Mouse (Mus musculus) kidney, embryonic 14.5 days (tissue): ENCODE measurements around the gene Olfr955. TPM values are rescaled to one million over a fixed set of nuclear protein-coding genes. Genes with fewer than 3 reads are reported as not detected.

Experiments
- ATAC-seq: fragments of 200-750 bp; cut with Nextera tagmentation; 2 replicates; pipeline ENCODE4 v1.8.0; 2017; ENCODE audit warnings: moderate number of reproducible peaks, mild to moderate bottlenecking, moderate TSS enrichment, moderate library complexity; ENCODE audit not compliant: low FRiP score, low TSS enrichment
- H3K27ac ChIP-seq: fragments of 300-500 bp; sonication (generic); 2 replicates; pipeline ENCODE4 v1.5.1; 2014; ENCODE audit warnings: low read depth, mild to moderate bottlenecking, low read length, moderate library complexity, mixed read lengths
- H3K27me3 ChIP-seq: fragments of 300-500 bp; sonication (generic); 2 replicates; pipeline ENCODE4 v1.6.1; 2014; ENCODE audit warnings: mild to moderate bottlenecking, low read length; ENCODE audit not compliant: control insufficient read depth, insufficient read depth
- H3K36me3 ChIP-seq: fragments of 300-500 bp; sonication (generic); 2 replicates; pipeline ENCODE4 v1.6.1; 2014; ENCODE audit warnings: low read length, mixed read lengths; ENCODE audit not compliant: control insufficient read depth, insufficient read depth
- H3K4me1 ChIP-seq: fragments of 300-500 bp; sonication (generic); 2 replicates; pipeline ENCODE4 v1.6.1; 2014; ENCODE audit warnings: low read length, mixed read lengths; ENCODE audit not compliant: control insufficient read depth, insufficient read depth
- H3K4me2 ChIP-seq: fragments of 300-500 bp; sonication (generic); replicated peaks from 2 replicates; pipeline ENCODE4 v1.6.1; 2014; ENCODE audit warnings: low read depth, mild to moderate bottlenecking, low read length
- H3K4me3 ChIP-seq: fragments of 300-500 bp; sonication (generic); 2 replicates; pipeline ENCODE4 v1.5.1; 2014; ENCODE audit warnings: mild to moderate bottlenecking, low read length
- H3K9ac ChIP-seq: fragments of 300-500 bp; sonication (generic); 2 replicates; pipeline ENCODE4 v1.6.1; 2014; ENCODE audit warnings: low read depth, mild to moderate bottlenecking, low read length, moderate library complexity
- H3K9me3 ChIP-seq: fragments of 300-500 bp; sonication (generic); 2 replicates; pipeline ENCODE4 v1.6.1; 2016; ENCODE audit warnings: low read length; ENCODE audit not compliant: control insufficient read depth
- WGBS: fragments of 180-500 bp; shearing (Covaris S2); extraction: QIAGEN DNeasy Blood & Tissue Kit; methylation state at CpG from one replicate; pipeline ENCODE4 v1.1.7; 2014; 5-methylcytosine and 5-hydroxymethylcytosine counted together
- polyA plus RNA-seq: library from polyadenylated mRNA; unstranded; fragments of >200 nt; fragmentation: Nextera tagmentation; extraction: Ambion mirVana; gene quantifications from 2 replicates; pipeline ENCODE4 v1.2.1, GENCODE M21; 2014

The Olfr955 gene
- not detected in 2 replicates for polyA plus RNA-seq

DNA sequence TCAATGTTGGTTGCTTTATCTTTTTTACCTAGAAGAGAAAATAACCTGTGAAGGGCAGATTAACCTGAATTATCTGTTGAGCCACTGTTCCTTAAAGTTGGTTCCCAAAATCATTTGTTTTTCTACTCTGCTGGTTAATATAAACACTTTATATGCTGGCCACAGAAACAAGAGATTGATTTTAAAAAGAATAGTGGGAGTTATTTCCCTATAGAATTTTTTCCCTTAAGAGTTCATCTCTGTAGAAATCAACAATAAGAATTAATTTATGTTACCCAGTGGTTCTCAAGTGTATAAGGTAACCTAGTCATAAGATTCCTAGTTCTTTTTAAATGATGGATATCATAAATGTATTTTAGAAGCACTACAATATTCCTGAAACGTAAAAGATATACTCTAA lies at the start of gene Olfr955:
Gene Olfr955 (minus strand): TSS at position 101 of the 400 bp plus-strand sequence.
- no peaks in the 10 kb centered on the region for H3K9me3 ChIP-seq
- no peak within 1 kb of the TSS for H3K9ac ChIP-seq
- 52% methylated on average over 1 of the region's 1 CpGs for WGBS
- no peaks in the 10 kb centered on the region for H3K27me3 ChIP-seq
- H3K4me2 ChIP-seq = no peak within 1 kb of the TSS
- no peaks in the 10 kb centered on the region for H3K36me3 ChIP-seq
- H3K27ac ChIP-seq = no peak within 1 kb of the TSS
- no peak for ATAC-seq
- no peak within 1 kb of the TSS for H3K4me3 ChIP-seq
- no peaks in the 10 kb centered on the region for H3K4me1 ChIP-seq

DNA sequence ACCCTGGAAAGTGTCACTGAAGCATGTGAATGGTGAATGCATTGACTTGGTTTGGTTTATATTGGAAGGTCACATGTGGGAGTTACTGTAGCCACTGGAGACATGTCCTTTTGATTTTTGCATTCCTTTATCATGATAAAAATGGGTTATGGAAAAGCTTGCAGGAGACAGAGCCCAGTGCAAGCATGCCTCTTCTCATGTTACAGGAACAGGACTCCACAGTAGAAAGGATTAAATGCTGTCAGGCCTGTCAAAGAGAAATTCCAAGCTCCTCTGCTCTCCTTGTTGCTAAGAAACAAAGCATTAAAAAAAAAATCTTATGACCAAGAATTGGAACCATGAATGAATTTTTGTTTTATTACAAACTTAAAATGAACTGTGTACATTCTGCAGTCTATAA lies 46.9 kb upstream of the Olfr955 start:
- no peak for ATAC-seq
- H3K4me1 ChIP-seq = no peaks in the 10 kb centered on the region
- no peaks in the 10 kb centered on the region for H3K27me3 ChIP-seq
- no peak overlapping the region for H3K4me2 ChIP-seq
- H3K4me3 ChIP-seq = no peak overlapping the region
- H3K36me3 ChIP-seq = no peaks in the 10 kb centered on the region
- no peaks in the 10 kb centered on the region for H3K9me3 ChIP-seq
- H3K27ac ChIP-seq = no peak overlapping the region
- H3K9ac ChIP-seq = no peak overlapping the region

DNA sequence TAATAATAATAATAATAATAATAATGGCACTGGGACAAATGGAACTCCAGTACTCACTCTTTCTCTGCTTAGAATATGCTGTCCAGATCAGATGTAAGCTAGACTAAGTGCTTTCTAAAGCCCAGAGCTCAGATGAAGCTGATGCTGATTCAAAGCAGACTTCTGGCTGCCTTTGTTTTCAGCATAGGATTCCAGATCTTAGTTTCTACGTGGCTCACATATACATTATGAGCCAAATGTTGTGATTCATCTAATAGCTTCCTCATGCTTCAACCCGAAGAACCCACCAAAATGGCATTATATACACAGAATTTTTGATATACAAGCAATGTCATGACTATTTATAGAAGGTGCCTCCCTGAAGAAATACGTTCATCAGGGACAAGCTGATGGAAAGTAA lies 43.8 kb upstream of the Olfr955 start, which contains the start of gene Olfr957:
Gene Olfr957 (minus strand): TSS at position 279 of the 400 bp plus-strand sequence.
- Histone ChIP-seq H3K4me3 (no peak within 1 kb of the TSS), H3K4me2 (no peak within 1 kb of the TSS), H3K27ac (no peak within 1 kb of the TSS), H3K27me3 (no peaks in the 10 kb centered on the region), H3K4me1 (no peaks in the 10 kb centered on the region), H3K36me3 (no peaks in the 10 kb centered on the region), H3K9ac (no peak within 1 kb of the TSS), H3K9me3 (no peaks in the 10 kb centered on the region)
- no peak for ATAC-seq
- 62% methylated on average over 3 of the region's 3 CpGs for WGBS

DNA sequence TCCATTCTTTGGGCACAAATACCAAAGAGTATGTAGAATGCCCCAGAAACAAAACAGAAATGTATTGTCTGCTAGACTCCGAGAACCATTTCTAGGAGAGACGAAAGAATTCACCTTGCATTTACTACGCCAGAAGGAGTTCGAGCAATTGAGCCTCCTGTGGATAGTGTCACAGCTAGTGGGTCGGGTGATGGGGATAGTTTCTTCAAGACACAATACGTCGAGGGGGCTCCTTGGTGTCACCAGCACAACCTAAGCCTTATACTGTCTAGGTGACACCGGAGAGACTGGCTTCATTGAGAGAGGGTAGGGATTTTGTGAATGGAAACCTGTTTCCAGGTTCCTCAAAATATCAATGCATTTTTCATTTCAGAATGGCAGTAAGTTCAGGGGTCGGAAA lies 37.7 kb upstream of the Olfr955 start:
- 84% methylated on average over 9 of the region's 9 CpGs for WGBS
- Histone ChIP-seq H3K4me3 (no peak overlapping the region), H3K9ac (no peak overlapping the region), H3K27ac (no peak overlapping the region), H3K36me3 (no peaks in the 10 kb centered on the region), H3K4me1 (no peaks in the 10 kb centered on the region), H3K9me3 (no peaks in the 10 kb centered on the region), H3K27me3 (no peaks in the 10 kb centered on the region), H3K4me2 (no peak overlapping the region)
- ATAC-seq = no peak

DNA sequence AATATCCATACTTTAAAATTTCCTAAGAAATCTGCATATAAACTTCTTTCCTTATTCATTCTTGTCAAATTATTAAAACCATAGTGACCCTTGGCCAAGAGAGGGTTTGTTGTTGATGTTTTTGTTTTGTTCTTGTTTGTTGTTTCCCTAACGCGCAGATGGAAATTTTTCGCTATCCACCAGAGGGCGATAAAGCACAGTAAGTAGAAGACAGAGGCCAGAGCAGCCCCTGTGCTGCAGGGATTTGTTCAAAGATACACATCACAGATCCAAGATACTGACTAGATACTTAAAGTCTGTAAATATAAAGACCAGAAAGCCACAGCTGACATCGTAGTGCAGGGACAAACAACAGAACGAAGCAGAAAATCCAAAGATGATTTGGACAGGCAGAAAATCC lies 37.3 kb upstream of the Olfr955 start:
- H3K27ac ChIP-seq = no peak overlapping the region
- no peaks in the 10 kb centered on the region for H3K9me3 ChIP-seq
- H3K4me3 ChIP-seq = no peak overlapping the region
- 9% methylated on average over 6 of the region's 6 CpGs for WGBS
- H3K36me3 ChIP-seq = no peaks in the 10 kb centered on the region
- H3K4me1 ChIP-seq = no peaks in the 10 kb centered on the region
- no peaks in the 10 kb centered on the region for H3K27me3 ChIP-seq
- no peak for ATAC-seq
- no peak overlapping the region for H3K4me2 ChIP-seq
- H3K9ac ChIP-seq = no peak overlapping the region

DNA sequence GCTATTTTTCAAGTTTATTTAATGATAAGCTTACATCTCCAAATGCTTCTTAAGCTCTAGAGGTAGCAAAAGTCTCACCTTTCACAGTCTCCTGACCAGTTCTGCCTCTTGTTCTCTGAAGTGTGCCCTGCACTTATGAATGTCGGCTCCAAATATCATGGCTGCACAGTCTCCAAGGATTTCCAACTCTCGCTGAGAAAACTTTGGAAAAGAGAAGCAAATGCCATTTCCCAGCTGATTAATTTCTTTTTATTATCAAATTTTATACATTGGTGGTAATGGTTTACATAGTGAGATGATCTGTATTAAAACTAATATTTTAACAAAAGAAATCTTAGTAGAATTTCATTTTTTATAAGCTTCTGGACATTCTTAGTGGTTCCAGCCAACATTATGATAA lies 22.2 kb upstream of the Olfr955 start, which contains the start of gene Olfr44:
Gene Olfr44 (minus strand): TSS at position 101 of the 400 bp plus-strand sequence.
- no peak within 1 kb of the TSS for H3K9ac ChIP-seq
- no peak within 1 kb of the TSS for H3K27ac ChIP-seq
- no peak within 1 kb of the TSS for H3K4me2 ChIP-seq
- H3K27me3 ChIP-seq = no peaks in the 10 kb centered on the region
- no peaks in the 10 kb centered on the region for H3K9me3 ChIP-seq
- 95% methylated on average over 2 of the region's 2 CpGs for WGBS
- H3K36me3 ChIP-seq = no peaks in the 10 kb centered on the region
- no peak within 1 kb of the TSS for H3K4me3 ChIP-seq
- no peaks in the 10 kb centered on the region for H3K4me1 ChIP-seq
- ATAC-seq = no peak

DNA sequence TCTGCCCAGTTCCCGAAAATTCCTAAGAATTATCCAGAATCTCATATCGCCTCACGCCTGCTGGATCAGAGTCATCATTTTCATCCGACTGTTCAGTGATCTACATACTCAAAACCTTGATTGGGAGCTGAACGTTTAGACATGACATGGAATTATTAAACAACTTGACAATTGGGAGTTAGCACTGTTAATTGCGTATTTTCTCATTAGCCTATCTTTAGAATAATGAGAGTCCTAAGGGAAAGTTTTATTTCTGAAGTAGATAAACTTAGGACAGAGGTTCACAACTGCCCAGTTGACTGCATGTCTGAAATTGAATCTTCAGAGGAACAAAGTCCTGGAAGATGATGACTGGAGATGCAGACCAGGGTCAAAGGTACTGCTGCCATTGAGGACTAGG lies 15.3 kb downstream of the Olfr955 start, which contains the start of gene Olfr954:
Gene Olfr954 (plus strand): TSS at position 301 of the 400 bp plus-strand sequence.
- H3K4me2 ChIP-seq = no peak within 1 kb of the TSS

DNA sequence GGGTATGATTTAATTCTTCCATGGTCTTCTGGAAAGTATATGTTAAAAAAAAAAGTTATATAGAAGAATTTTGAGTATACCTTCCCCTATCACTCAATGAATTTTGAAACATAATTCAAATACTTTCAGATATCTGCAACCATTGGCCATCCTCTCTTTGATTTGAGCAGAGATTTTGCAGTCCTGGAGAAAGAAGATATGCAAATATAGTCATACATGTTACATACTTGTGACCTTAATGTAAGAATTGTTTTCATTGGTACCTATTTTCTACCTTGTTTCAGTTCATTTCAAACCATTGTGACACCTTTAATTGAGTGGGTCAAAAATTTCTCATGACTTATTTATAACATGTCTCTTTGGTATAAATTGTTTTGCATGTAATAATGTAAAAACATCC lies 44.7 kb downstream of the Olfr955 start, which contains the start of gene Olfr952:
Gene Olfr952 (minus strand): TSS at position 101 of the 400 bp plus-strand sequence.
- H3K27me3 ChIP-seq = no peaks in the 10 kb centered on the region
- no peak within 1 kb of the TSS for H3K27ac ChIP-seq
- H3K9me3 ChIP-seq = no peaks in the 10 kb centered on the region
- no peak for ATAC-seq
- H3K4me1 ChIP-seq = no peaks in the 10 kb centered on the region
- no peak within 1 kb of the TSS for H3K4me2 ChIP-seq
- no peak within 1 kb of the TSS for H3K9ac ChIP-seq
- H3K4me3 ChIP-seq = no peak within 1 kb of the TSS
- no peaks in the 10 kb centered on the region for H3K36me3 ChIP-seq

More for the DNA sequence above, 15.3 kb downstream of the Olfr955 start, which contains the start of gene Olfr954:
- Histone ChIP-seq H3K36me3 (no peaks in the 10 kb centered on the region), H3K4me1 (no peaks in the 10 kb centered on the region), H3K27me3 (no peaks in the 10 kb centered on the region), H3K27ac (no peak within 1 kb of the TSS), H3K4me3 (no peak within 1 kb of the TSS), H3K9ac (no peak within 1 kb of the TSS), H3K9me3 (no peaks in the 10 kb centered on the region)
- WGBS = 86% methylated on average over 6 of the region's 6 CpGs
- no peak for ATAC-seq
